Mouse (Mus musculus): ENCODE measurements around the gene Rcor3.

GRCm38 (mm10) chr1:192094451-192095170, 43.3 kb downstream of the Rcor3 start:
- TF ChIP-seq POLR2A (IDR thresholded peaks at IDR 0.05; ENCODE audit: low read depth, low read length) (no peak), CTCF (IDR thresholded peaks at IDR 0.05; ENCODE audit: extremely low read depth, insufficient read length, insufficient replicate concordance, low read depth, low read length) (peak; percentile 31; the same call in 1 of the 2 replicates)
